In the genomic region with DNA sequence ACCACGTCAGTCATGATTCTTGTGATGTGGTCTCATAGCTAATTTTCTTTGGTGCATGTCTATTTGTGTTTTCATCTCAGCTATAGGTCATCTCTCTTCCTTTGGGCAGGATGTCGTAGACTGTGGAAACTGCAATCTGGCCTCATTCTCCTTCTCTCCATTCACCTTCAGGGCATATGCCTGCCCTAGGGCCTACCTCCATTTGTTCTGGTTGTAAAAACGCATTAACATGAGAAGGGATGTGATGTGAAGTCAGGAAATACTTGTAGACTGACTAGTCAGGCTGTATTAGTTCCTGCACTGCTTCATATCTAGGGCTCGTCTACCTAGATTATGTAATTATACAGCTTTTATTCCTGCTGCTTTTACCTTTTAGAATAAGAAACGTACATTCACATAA, we compare ENCODE assay signal across 11 mouse cellular contexts.
"Had no signal": no experiment of that assay in that cellular context is flagged by ENCODE, and none has a peak within 500 bp of the region (broad histone marks: within the 10 kb centered on the region; RNA-seq: fewer than 3 reads in every experiment).

No protein-coding gene starts in this region.

- DNase-seq: lung, adult 18-20 months; lung, embryonic 14.5 days; lung, postnatal 10 days; lung, postnatal 4 days; right cerebral cortex, adult 18-20 months; right cerebral cortex, postnatal 25 days; right cerebral cortex, postnatal 4 days; spleen, adult 18-20 months; thymus, adult 18-20 months; thymus, postnatal 14 days; thymus, postnatal 36 days had no signal
